Mouse (Mus musculus) megakaryocyte, embryonic 14.5 days (primary cell): Measurements from ENCODE around the gene Art4.

Experiments used
- FLI1 ChIP-seq: IDR thresholded peaks from 2 replicates; pipeline ENCODE4 v1.6.1; 2012; ENCODE audit warnings: low read length, inconsistent platforms, mixed read lengths
- GATA1 ChIP-seq: IDR thresholded peaks from 3 replicates; pipeline ENCODE4 v1.6.1; 2012; ENCODE audit warnings: mixed read lengths, low read length, inconsistent platforms, borderline replicate concordance

GRCm38 (mm10) chr6:136897789-136898188 is 40.3 kb upstream of the Art4 start:
- TF ChIP-seq GATA1 (no peak), FLI1 (no peak)
